Mouse (Mus musculus) ovary, postnatal 10 days (tissue): Measurements from ENCODE around the gene Sectm1b.

Experiments
- DNase-seq: peaks from one replicate; pipeline ENCODE4 v3.0.0; 2022; ENCODE audit warnings: low spot score

Gene Sectm1b

GRCm38 (mm10) chr11:121024163-121024562, 39.2 kb downstream of the Sectm1b start:
- no peak for DNase-seq

- no peak for DNase-seq
Measured at GRCm38 (mm10) chr11:121019501-121019900, 43.9 kb downstream of the Sectm1b start.

- peak; percentile 28 for DNase-seq
Measured at GRCm38 (mm10) chr11:121017703-121018102, 45.7 kb downstream of the Sectm1b start.

GRCm38 (mm10) chr11:121015472-121015871, 47.9 kb downstream of the Sectm1b start:
- DNase-seq, result no peak

GRCm38 (mm10) chr11:121014896-121015300, 48.5 kb downstream of the Sectm1b start:
- no peak for DNase-seq

GRCm38 (mm10) chr11:121013656-121014055, 49.7 kb downstream of the Sectm1b start:
- no peak for DNase-seq

- no peak for DNase-seq
Measured at GRCm38 (mm10) chr11:121010044-121010755, 53.2 kb downstream of the Sectm1b start.

GRCm38 (mm10) chr11:121006184-121006583, 57.2 kb downstream of the Sectm1b start:
- DNase-seq, result no peak

DNA sequence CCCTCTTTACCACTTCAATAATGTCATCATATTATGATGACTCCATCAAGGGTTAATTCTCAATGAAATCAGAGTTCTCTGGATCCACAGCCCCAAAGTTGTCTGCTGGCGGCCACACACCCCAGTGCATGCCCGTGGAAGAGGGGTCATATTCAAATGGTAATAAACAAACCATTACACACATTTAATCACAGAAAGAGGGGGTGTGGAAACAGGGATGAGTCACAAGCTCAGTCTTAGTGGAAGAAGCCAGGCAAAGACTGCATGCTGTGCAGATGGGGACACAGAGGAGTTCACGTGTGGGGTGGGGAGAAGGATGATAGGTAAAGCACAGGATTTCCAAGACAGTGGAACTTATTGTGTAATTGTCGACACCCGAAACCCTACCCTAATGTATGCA, 59.1 kb downstream of the Sectm1b start:
- no peak for DNase-seq
